Mouse (Mus musculus): ENCODE results near the gene Gm266. TPM values are rescaled to one million over a fixed set of nuclear protein-coding genes. Genes with fewer than 3 reads are reported as not detected.

Gm266 gene
- polyA plus RNA-seq, 1 experiment: 1.7 TPM

DNA sequence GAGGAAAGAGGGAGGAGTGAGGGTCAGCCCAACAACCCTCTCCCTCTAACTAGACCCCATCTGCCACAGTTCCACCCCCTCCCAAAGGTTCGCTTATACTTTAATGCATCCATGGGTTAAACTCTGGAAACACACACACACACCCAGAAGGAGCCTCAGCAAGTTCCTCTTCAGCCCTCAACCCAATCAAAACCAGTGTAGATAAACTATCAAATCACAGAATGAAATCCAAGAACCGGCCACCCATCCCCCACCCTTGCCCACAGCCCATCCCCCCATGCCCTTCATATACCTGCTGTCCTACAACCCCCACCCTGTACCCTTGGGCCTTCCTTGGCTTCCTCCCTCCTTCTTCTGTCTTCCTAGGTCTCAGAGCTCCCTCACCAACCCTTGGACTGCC is 35.4 kb upstream of the Gm266 start:
- no peaks in the 10 kb centered on the region for H3K27me3 ChIP-seq (ENCODE audit: control insufficient read depth, insufficient read depth, low read length)
- H3K27ac ChIP-seq (ENCODE audit: control insufficient read depth, insufficient read depth, low read depth, low read length): no peak overlapping the region
- no peaks in the 10 kb centered on the region for H3K36me3 ChIP-seq (ENCODE audit: control insufficient read depth, insufficient read depth, low read length)
- no peak overlapping the region for H3K4me3 ChIP-seq (ENCODE audit: control insufficient read depth, low read depth, low read length)
- TF ChIP-seq CTCF (IDR thresholded peaks at IDR 0.05; ENCODE audit: control insufficient read depth, insufficient read depth, insufficient replicate concordance, low read depth, low read length) (no peak), POLR2A (IDR thresholded peaks at IDR 0.05; ENCODE audit: control insufficient read depth, low read depth, low read length) (no peak)
- no peaks in the 10 kb centered on the region for H3K4me1 ChIP-seq (ENCODE audit: control insufficient read depth, insufficient read depth, low read length)

DNA sequence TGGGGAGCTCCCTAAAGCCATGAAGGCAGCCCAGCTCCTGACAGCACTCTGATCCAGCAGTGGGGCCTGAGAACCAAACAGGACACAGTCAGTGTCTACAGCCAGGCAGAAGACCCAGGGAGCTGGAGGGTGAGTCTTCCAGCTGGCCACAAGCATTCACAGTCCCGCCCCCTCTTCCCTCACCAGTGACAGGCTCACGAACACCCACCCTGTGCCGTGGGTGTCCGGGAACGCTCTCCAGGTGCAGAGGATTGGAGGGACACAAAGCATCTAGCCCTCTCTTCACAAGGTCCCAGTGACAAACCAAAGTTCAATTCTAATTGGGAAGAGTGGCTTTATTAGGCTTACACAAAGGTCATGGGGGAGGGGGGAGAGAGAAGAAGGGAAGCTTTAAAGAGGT is 34.2 kb upstream of the Gm266 start:
- Histone ChIP-seq H3K27me3 (ENCODE audit: control insufficient read depth, insufficient read depth, low read length) (no peaks in the 10 kb centered on the region), H3K27ac (ENCODE audit: control insufficient read depth, insufficient read depth, low read depth, low read length) (no peak overlapping the region), H3K4me1 (ENCODE audit: control insufficient read depth, insufficient read depth, low read length) (no peaks in the 10 kb centered on the region), H3K36me3 (ENCODE audit: control insufficient read depth, insufficient read depth, low read length) (no peaks in the 10 kb centered on the region), H3K4me3 (ENCODE audit: control insufficient read depth, low read depth, low read length) (no peak overlapping the region)
- no peak for TF ChIP-seq POLR2A (IDR thresholded peaks at IDR 0.05; ENCODE audit: control insufficient read depth, low read depth, low read length)
- TF ChIP-seq CTCF (IDR thresholded peaks at IDR 0.05; ENCODE audit: control insufficient read depth, insufficient read depth, insufficient replicate concordance, low read depth, low read length): no peak

DNA sequence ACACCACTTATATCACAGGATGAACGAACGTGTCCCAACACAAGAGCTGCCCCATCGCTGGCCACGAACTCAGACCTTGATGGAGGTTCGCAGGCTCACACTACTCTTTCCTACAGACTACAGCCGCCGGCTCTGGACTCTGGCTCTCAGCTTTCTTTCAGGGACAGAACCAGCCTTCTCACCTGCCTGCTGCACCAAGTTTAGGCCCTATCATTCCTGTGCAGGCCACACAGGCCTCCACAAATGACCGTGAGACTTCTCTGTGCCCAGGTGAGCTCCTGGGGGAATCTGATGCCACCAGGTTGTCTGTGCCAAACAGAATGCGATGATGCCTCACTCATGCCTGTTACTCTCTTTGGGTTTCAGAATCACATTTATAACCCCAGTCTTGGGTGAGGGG is 32.8 kb upstream of the Gm266 start:
- no peak for TF ChIP-seq CTCF (IDR thresholded peaks at IDR 0.05; ENCODE audit: control insufficient read depth, insufficient read depth, insufficient replicate concordance, low read depth, low read length)
- Histone ChIP-seq H3K4me1 (ENCODE audit: control insufficient read depth, insufficient read depth, low read length) (no peaks in the 10 kb centered on the region), H3K27me3 (ENCODE audit: control insufficient read depth, insufficient read depth, low read length) (no peaks in the 10 kb centered on the region), H3K36me3 (ENCODE audit: control insufficient read depth, insufficient read depth, low read length) (no peaks in the 10 kb centered on the region), H3K27ac (ENCODE audit: control insufficient read depth, insufficient read depth, low read depth, low read length) (no peak overlapping the region), H3K4me3 (ENCODE audit: control insufficient read depth, low read depth, low read length) (no peak overlapping the region)

DNA sequence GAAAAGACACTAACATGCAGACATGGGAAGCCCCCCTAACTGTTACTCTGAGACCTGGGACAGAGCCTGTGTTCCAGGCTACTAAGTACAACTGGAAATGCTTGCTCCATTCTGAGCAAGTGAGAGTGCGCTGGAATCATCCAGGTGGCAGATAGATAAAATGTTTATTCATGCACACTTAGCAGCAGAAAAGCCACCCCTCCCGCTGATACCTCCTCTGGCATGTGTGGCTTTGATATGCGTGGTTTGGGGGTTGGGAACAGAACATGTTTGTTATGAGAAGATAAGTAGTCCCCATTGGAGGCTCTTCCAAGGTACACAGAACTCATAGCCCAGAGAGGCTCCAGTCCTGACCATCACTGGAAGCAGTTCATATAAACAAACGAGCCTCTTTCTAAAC is 32.3 kb upstream of the Gm266 start:
- no peaks in the 10 kb centered on the region for H3K36me3 ChIP-seq (ENCODE audit: control insufficient read depth, insufficient read depth, low read length)
- H3K4me1 ChIP-seq (ENCODE audit: control insufficient read depth, insufficient read depth, low read length): no peaks in the 10 kb centered on the region
- H3K27me3 ChIP-seq (ENCODE audit: control insufficient read depth, insufficient read depth, low read length): no peaks in the 10 kb centered on the region
- H3K27ac ChIP-seq (ENCODE audit: control insufficient read depth, insufficient read depth, low read depth, low read length): no peak overlapping the region
- TF ChIP-seq CTCF (IDR thresholded peaks at IDR 0.05; ENCODE audit: control insufficient read depth, insufficient read depth, insufficient replicate concordance, low read depth, low read length): no peak
- no peak for TF ChIP-seq POLR2A (IDR thresholded peaks at IDR 0.05; ENCODE audit: control insufficient read depth, low read depth, low read length)
- no peak overlapping the region for H3K4me3 ChIP-seq (ENCODE audit: control insufficient read depth, low read depth, low read length)

GRCm38 (mm10) chr12:111516826-111517225 is 31.2 kb upstream of the Gm266 start:
- Histone ChIP-seq H3K27ac (ENCODE audit: control insufficient read depth, insufficient read depth, low read depth, low read length) (no peak overlapping the region), H3K4me3 (ENCODE audit: control insufficient read depth, low read depth, low read length) (no peak overlapping the region), H3K27me3 (ENCODE audit: control insufficient read depth, insufficient read depth, low read length) (no peaks in the 10 kb centered on the region), H3K36me3 (ENCODE audit: control insufficient read depth, insufficient read depth, low read length) (no peaks in the 10 kb centered on the region), H3K4me1 (ENCODE audit: control insufficient read depth, insufficient read depth, low read length) (no peaks in the 10 kb centered on the region)
- no peak for TF ChIP-seq CTCF (IDR thresholded peaks at IDR 0.05; ENCODE audit: control insufficient read depth, insufficient read depth, insufficient replicate concordance, low read depth, low read length)

DNA sequence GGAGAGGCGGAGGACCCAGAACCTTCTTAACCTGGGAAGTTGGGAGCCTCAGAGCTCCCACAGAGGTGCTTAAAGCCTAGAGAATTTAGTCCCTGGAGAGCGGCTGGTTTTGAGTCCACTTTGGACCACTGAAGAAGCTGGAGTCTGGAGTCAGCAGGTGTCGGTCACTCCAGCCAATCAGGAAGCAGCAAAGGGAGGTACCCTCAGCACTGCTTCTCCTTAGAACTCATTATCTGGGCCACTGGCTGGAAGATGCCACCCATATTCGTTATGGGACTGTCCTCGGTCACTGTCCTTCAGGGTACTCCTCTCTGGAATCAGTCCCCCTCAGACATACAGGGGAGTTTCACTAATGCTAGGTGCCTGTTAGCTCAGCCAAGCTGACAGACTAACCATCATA is 30.3 kb upstream of the Gm266 start:
- Histone ChIP-seq H3K4me1 (ENCODE audit: control insufficient read depth, insufficient read depth, low read length) (no peaks in the 10 kb centered on the region), H3K27me3 (ENCODE audit: control insufficient read depth, insufficient read depth, low read length) (no peaks in the 10 kb centered on the region), H3K27ac (ENCODE audit: control insufficient read depth, insufficient read depth, low read depth, low read length) (no peak overlapping the region), H3K4me3 (ENCODE audit: control insufficient read depth, low read depth, low read length) (no peak overlapping the region), H3K36me3 (ENCODE audit: control insufficient read depth, insufficient read depth, low read length) (no peaks in the 10 kb centered on the region)
- TF ChIP-seq POLR2A (IDR thresholded peaks at IDR 0.05; ENCODE audit: control insufficient read depth, low read depth, low read length) (no peak), CTCF (IDR thresholded peaks at IDR 0.05; ENCODE audit: control insufficient read depth, insufficient read depth, insufficient replicate concordance, low read depth, low read length) (no peak)

- Histone ChIP-seq H3K4me1 (ENCODE audit: control insufficient read depth, insufficient read depth, low read length) (no peaks in the 10 kb centered on the region), H3K27me3 (ENCODE audit: control insufficient read depth, insufficient read depth, low read length) (no peaks in the 10 kb centered on the region), H3K27ac (ENCODE audit: control insufficient read depth, insufficient read depth, low read depth, low read length) (peak overlapping the region; percentile 52), H3K4me3 (ENCODE audit: control insufficient read depth, low read depth, low read length) (no peak overlapping the region; the same call in 1 of the 2 replicates), H3K36me3 (ENCODE audit: control insufficient read depth, insufficient read depth, low read length) (no peaks in the 10 kb centered on the region)
- TF ChIP-seq CTCF (IDR thresholded peaks at IDR 0.05; ENCODE audit: control insufficient read depth, insufficient read depth, insufficient replicate concordance, low read depth, low read length) (no peak), POLR2A (IDR thresholded peaks at IDR 0.05; ENCODE audit: control insufficient read depth, low read depth, low read length) (no peak)
These were observed 29.4 kb upstream of the Gm266 start for GRCm38 (mm10) chr12:111514874-111515649.

All from testis, adult 2 months (tissue).